Mouse (Mus musculus) midbrain, embryonic 10.5 days (tissue): ENCODE results near the gene Cetn2. TPM values are rescaled to one million over a fixed set of nuclear protein-coding genes. Genes with fewer than 3 reads are reported as not detected.

ENCODE experiments used
- DNase-seq: peaks from one replicate; pipeline ENCODE4 v3.0.0-alpha.2; 2017; ENCODE audit warnings: low spot score
- H3K27ac ChIP-seq: fragments of 300-500 bp; sonication (generic); replicated peaks from 2 replicates; pipeline ENCODE4 v1.5.1; 2016; ENCODE audit warnings: mild to moderate bottlenecking
- H3K27me3 ChIP-seq: fragments of 300-500 bp; sonication (generic); 2 replicates; pipeline ENCODE4 v1.6.1; 2016; ENCODE audit warnings: low read depth, mild to moderate bottlenecking; ENCODE audit not compliant: poor library complexity, severe bottlenecking
- H3K36me3 ChIP-seq: fragments of 300-500 bp; sonication (generic); 2 replicates; pipeline ENCODE4 v1.6.1; 2016; ENCODE audit warnings: mild to moderate bottlenecking, moderate library complexity
- H3K4me1 ChIP-seq: fragments of 300-500 bp; sonication (generic); 2 replicates; pipeline ENCODE4 v1.6.1; 2016
- H3K4me3 ChIP-seq: fragments of 300-500 bp; sonication (generic); 2 replicates; pipeline ENCODE4 v1.5.1; 2016; ENCODE audit warnings: mild to moderate bottlenecking, moderate library complexity
- H3K9me3 ChIP-seq: fragments of 300-500 bp; sonication (generic); replicated peaks from 2 replicates; pipeline ENCODE4 v1.6.1; 2016; ENCODE audit warnings: mild to moderate bottlenecking
- WGBS: fragments of 180-500 bp; shearing (Covaris S2); methylation state at CpG from one replicate; pipeline ENCODE4 v1.1.7; 2016; 5-methylcytosine and 5-hydroxymethylcytosine counted together
- polyA plus RNA-seq: library from polyadenylated mRNA; unstranded; fragments of >200 nt; fragmentation: Nextera tagmentation; extraction: Ambion mirVana; gene quantifications from 2 replicates; pipeline ENCODE4 v1.2.1, GENCODE M21; 2016

Cetn2 gene
- polyA plus RNA-seq, 1 experiment from 2014 or later, result 104 TPM

- 44% methylated on average over 5 of the region's 5 CpGs for WGBS
These were observed 22.7 kb downstream of the Cetn2 start for GRCm38 (mm10) chrX:72895388-72896054.

More at GRCm38 (mm10) chrX:72895388-72896054, 22.7 kb downstream of the Cetn2 start:
- H3K4me1 ChIP-seq, result peaks cover 19% of the 10 kb centered on the region
- H3K4me3 ChIP-seq, result no peak overlapping the region
- no peaks in the 10 kb centered on the region for H3K9me3 ChIP-seq
- DNase-seq, result peak; percentile 44
- H3K27ac ChIP-seq, result peak overlapping the region; percentile 68; the same call in 1 of the 2 replicates
- no peaks in the 10 kb centered on the region for H3K27me3 ChIP-seq
- H3K36me3 ChIP-seq, result no peaks in the 10 kb centered on the region

Other genes starting within 250 kb of the Cetn2 start
- gene Gabrq, start 93.2 kb downstream of the Cetn2 start, polyA plus RNA-seq, result 0.39 and 0.83 TPM in 2 replicates
- gene Nsdhl, start 146 bp upstream of the Cetn2 start, polyA plus RNA-seq, result 44.1 and 47.3 TPM in 2 replicates
- 2.6 and 3.2 TPM in 2 replicates for gene Zfp185, start 68.9 kb upstream of the Cetn2 start, polyA plus RNA-seq
- 0.06 TPM in 1 of 2 replicates, not detected in the other for gene Pnma5, start 118.7 kb upstream of the Cetn2 start, polyA plus RNA-seq
- 0.37 and 0.70 TPM in 2 replicates for gene Pnma3, start 146.4 kb upstream of the Cetn2 start, polyA plus RNA-seq
- gene Xlr4a, start 164.1 kb upstream of the Cetn2 start, polyA plus RNA-seq, result 0.52 and 0.68 TPM in 2 replicates
- 2.0 and 3.4 TPM in 2 replicates for gene Xlr3a, start 178.7 kb upstream of the Cetn2 start, polyA plus RNA-seq
- gene Gm14685, start 198.6 kb upstream of the Cetn2 start, polyA plus RNA-seq, result 0.12 and 0.29 TPM in 2 replicates
- not detected in 2 replicates for gene Xlr5b, start 230.4 kb upstream of the Cetn2 start, polyA plus RNA-seq
- 0.09 TPM in 1 of 2 replicates, not detected in the other for gene DXBay18, start 231.0 kb upstream of the Cetn2 start, polyA plus RNA-seq